Mouse (Mus musculus) splenic B cell, adult 2 months (primary cell): ENCODE results near the gene Ficd.
"Not testable (repeated sequence)": the region's sequence is repeated elsewhere in the genome, so short reads cannot be mapped to it uniquely, and the experiment has no call there.

Experiments used
- DNase-seq: peaks from one replicate; pipeline ENCODE4 v3.0.0-alpha.2; 2011; ENCODE audit warnings: low read depth, low spot score
- H3K27me3 ChIP-seq: 2 replicates; pipeline ENCODE4 v1.6.1; 2012; ENCODE audit warnings: mild to moderate bottlenecking, low read length, moderate library complexity, mixed read lengths; ENCODE audit not compliant: control insufficient read depth, poor library complexity, insufficient read depth, severe bottlenecking
- H3K36me3 ChIP-seq: 2 replicates; pipeline ENCODE4 v1.6.1; 2012; ENCODE audit warnings: mild to moderate bottlenecking, low read length, moderate library complexity, mixed read lengths; ENCODE audit not compliant: control insufficient read depth, poor library complexity, insufficient read depth, severe bottlenecking

The Ficd gene

GRCm38 (mm10) chr5:113776128-113776895 lies 40.7 kb downstream of the Ficd start:
- no peaks in the 10 kb centered on the region for H3K27me3 ChIP-seq
- peaks cover 6% of the 10 kb centered on the region for H3K36me3 ChIP-seq
- DNase-seq, result peak; percentile 59

- peaks cover 6% of the 10 kb centered on the region for H3K36me3 ChIP-seq
- no peaks in the 10 kb centered on the region for H3K27me3 ChIP-seq
- peak; percentile 87 for DNase-seq
These were observed 41.3 kb downstream of the Ficd start for GRCm38 (mm10) chr5:113776896-113777226.

- DNase-seq, result peak; percentile 33
- H3K27me3 ChIP-seq, H3K36me3 ChIP-seq: not testable (repeated sequence)
These were observed 42.1 kb downstream of the Ficd start for GRCm38 (mm10) chr5:113777728-113778127.

GRCm38 (mm10) chr5:113779569-113779968 lies 44.0 kb downstream of the Ficd start:
- no peak for DNase-seq
- Histone ChIP-seq H3K36me3 (peaks cover 3% of the 10 kb centered on the region; the same call in 1 of the 2 replicates), H3K27me3 (no peaks in the 10 kb centered on the region)

- DNase-seq, result no peak
- Histone ChIP-seq H3K36me3 (no peaks in the 10 kb centered on the region), H3K27me3 (no peaks in the 10 kb centered on the region)
These were observed 44.6 kb downstream of the Ficd start for GRCm38 (mm10) chr5:113780082-113780752.

- Histone ChIP-seq H3K36me3 (no peaks in the 10 kb centered on the region), H3K27me3 (no peaks in the 10 kb centered on the region)
- DNase-seq, result no peak
These were observed 45.2 kb downstream of the Ficd start for GRCm38 (mm10) chr5:113780763-113781162.

- no peaks in the 10 kb centered on the region for H3K27me3 ChIP-seq
These were observed 45.7 kb downstream of the Ficd start for GRCm38 (mm10) chr5:113781254-113781653.

GRCm38 (mm10) chr5:113781875-113782274 lies 46.3 kb downstream of the Ficd start:
- H3K27me3 ChIP-seq, result no peaks in the 10 kb centered on the region
- H3K36me3 ChIP-seq, result no peaks in the 10 kb centered on the region
- DNase-seq, result no peak

More at GRCm38 (mm10) chr5:113781254-113781653, 45.7 kb downstream of the Ficd start:
- no peak for DNase-seq
- no peaks in the 10 kb centered on the region for H3K36me3 ChIP-seq

- Histone ChIP-seq H3K27me3 (no peaks in the 10 kb centered on the region), H3K36me3 (no peaks in the 10 kb centered on the region)
- DNase-seq, result no peak
These were observed 47.0 kb downstream of the Ficd start for GRCm38 (mm10) chr5:113782624-113783023.

GRCm38 (mm10) chr5:113783581-113784001 lies 48.0 kb downstream of the Ficd start:
- Histone ChIP-seq H3K36me3 (no peaks in the 10 kb centered on the region), H3K27me3 (no peaks in the 10 kb centered on the region)
- peak; percentile 68 for DNase-seq

GRCm38 (mm10) chr5:113784104-113784503 lies 48.5 kb downstream of the Ficd start:
- not testable (repeated sequence) for H3K36me3 ChIP-seq, H3K27me3 ChIP-seq

GRCm38 (mm10) chr5:113786985-113787384 lies 51.4 kb downstream of the Ficd start:
- peak; percentile 15 for DNase-seq
- H3K27me3 ChIP-seq, result no peaks in the 10 kb centered on the region
- H3K36me3 ChIP-seq, result no peaks in the 10 kb centered on the region

More at GRCm38 (mm10) chr5:113784104-113784503, 48.5 kb downstream of the Ficd start:
- not testable (repeated sequence) for DNase-seq

GRCm38 (mm10) chr5:113788645-113789044 lies 53.0 kb downstream of the Ficd start:
- H3K36me3 ChIP-seq, result no peaks in the 10 kb centered on the region
- no peak for DNase-seq

GRCm38 (mm10) chr5:113789075-113789788 lies 53.6 kb downstream of the Ficd start:
- Histone ChIP-seq H3K36me3 (no peaks in the 10 kb centered on the region), H3K27me3 (no peaks in the 10 kb centered on the region)
- DNase-seq, result no peak

More at GRCm38 (mm10) chr5:113788645-113789044, 53.0 kb downstream of the Ficd start:
- no peaks in the 10 kb centered on the region for H3K27me3 ChIP-seq
